Mouse (Mus musculus) lung, postnatal 0 days (tissue): ENCODE data around the gene Kat2a. TPM values are rescaled to one million over a fixed set of nuclear protein-coding genes. Genes with fewer than 3 reads are reported as not detected.

Source experiments
- ATAC-seq: fragments of 200-750 bp; cut with Nextera tagmentation; 2 replicates; pipeline ENCODE4 v1.8.0; 2017; ENCODE audit warnings: moderate library complexity
- DNase-seq: peaks from one replicate; pipeline ENCODE4 v3.0.0-alpha.2; 2016; ENCODE audit warnings: low spot score
- H3K27ac ChIP-seq: fragments of 300-500 bp; sonication (generic); 2 replicates; pipeline ENCODE4 v1.5.1; 2014; ENCODE audit warnings: antibody characterized with exemption, mild to moderate bottlenecking, low read length, mixed read lengths
- H3K27me3 ChIP-seq: fragments of 300-500 bp; sonication (generic); replicated peaks from 2 replicates; pipeline ENCODE4 v1.6.1; 2014; ENCODE audit warnings: low read length, mixed read lengths; ENCODE audit not compliant: insufficient read depth
- H3K36me3 ChIP-seq: fragments of 300-500 bp; sonication (generic); 2 replicates; pipeline ENCODE4 v1.6.1; 2014; ENCODE audit warnings: low read length, mixed read lengths; ENCODE audit not compliant: insufficient read depth
- H3K4me1 ChIP-seq: fragments of 300-500 bp; sonication (generic); 2 replicates; pipeline ENCODE4 v1.6.1; 2014; ENCODE audit warnings: antibody characterized with exemption, low read depth, low read length, mixed read lengths; ENCODE audit not compliant: insufficient read depth
- H3K4me2 ChIP-seq: fragments of 300-500 bp; sonication (generic); replicated peaks from 2 replicates; pipeline ENCODE4 v1.6.1; 2014; ENCODE audit warnings: low read depth, mild to moderate bottlenecking, low read length, moderate library complexity, mixed read lengths
- H3K4me3 ChIP-seq: fragments of 300-500 bp; sonication (generic); 2 replicates; pipeline ENCODE4 v1.5.1; 2014; ENCODE audit warnings: low read depth, low read length
- H3K9ac ChIP-seq: fragments of 300-500 bp; sonication (generic); replicated peaks from 2 replicates; pipeline ENCODE4 v1.6.1; 2014; ENCODE audit warnings: low read depth, mild to moderate bottlenecking
- H3K9me3 ChIP-seq: fragments of 300-500 bp; sonication (generic); 2 replicates; pipeline ENCODE4 v1.6.1; 2016; ENCODE audit warnings: low read length, mixed read lengths
- CTCF ChIP-seq: IDR thresholded peaks from 2 replicates; pipeline ENCODE4 v1.5.1; 2016; ENCODE audit warnings: antibody characterized with exemption, mild to moderate bottlenecking
- EP300 ChIP-seq: IDR thresholded peaks from 2 replicates; pipeline ENCODE4 v1.6.1; 2016; ENCODE audit warnings: antibody characterized with exemption, mild to moderate bottlenecking, control low read depth
- WGBS: fragments of 180-500 bp; shearing (Covaris S2); extraction: QIAGEN DNeasy Blood & Tissue Kit; methylation state at CpG from one replicate; pipeline ENCODE4 v1.1.7; 2014; 5-methylcytosine and 5-hydroxymethylcytosine counted together
- polyA plus RNA-seq: library from polyadenylated mRNA; unstranded; fragments of >200 nt; fragmentation: Nextera tagmentation; extraction: Ambion mirVana; gene quantifications from 2 replicates; pipeline ENCODE4 v1.2.1, GENCODE M21; 2015

Kat2a gene
- polyA plus RNA-seq, 1 experiment from 2014 or later = 14.2 TPM

DNA sequence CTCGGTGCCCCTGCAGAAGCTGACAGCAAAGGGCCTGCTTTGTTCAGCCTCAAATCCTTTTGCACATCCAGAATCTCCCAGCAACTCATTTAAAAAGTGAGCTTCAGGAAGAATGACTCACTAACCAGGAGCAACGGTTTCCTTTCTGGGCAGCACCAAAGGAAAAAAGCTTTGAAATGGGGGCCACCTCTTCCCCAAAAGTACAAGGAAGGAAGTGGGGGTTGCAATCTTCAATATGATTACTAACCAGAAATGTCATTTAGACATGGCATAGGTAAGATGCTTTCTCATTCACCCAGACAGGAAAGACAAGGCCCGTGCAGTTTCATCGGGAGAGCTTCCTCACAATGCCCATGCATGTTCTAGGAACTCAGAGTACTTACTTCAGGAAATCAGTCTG lies 9.0 kb upstream of the Kat2a start:
- H3K4me2 ChIP-seq = 0 out of 2 replicates have a peak overlapping the region, but pooled peaks have one; percentile 14
- no peak overlapping the region for H3K4me3 ChIP-seq
- peak overlapping the region; percentile 71 for H3K27ac ChIP-seq
- ATAC-seq (peak; percentile 23; the same call in 1 of the 2 replicates), DNase-seq (peak; percentile 53)
- WGBS = 43% methylated on average over 4 of the region's 4 CpGs
- no peaks in the 10 kb centered on the region for H3K9me3 ChIP-seq
- peaks cover 36% of the 10 kb centered on the region for H3K4me1 ChIP-seq
- no peaks in the 10 kb centered on the region for H3K27me3 ChIP-seq
- peaks cover 25% of the 10 kb centered on the region for H3K36me3 ChIP-seq
- H3K9ac ChIP-seq = no peak overlapping the region
- TF ChIP-seq EP300 (peak; percentile 73), CTCF (no peak)

DNA sequence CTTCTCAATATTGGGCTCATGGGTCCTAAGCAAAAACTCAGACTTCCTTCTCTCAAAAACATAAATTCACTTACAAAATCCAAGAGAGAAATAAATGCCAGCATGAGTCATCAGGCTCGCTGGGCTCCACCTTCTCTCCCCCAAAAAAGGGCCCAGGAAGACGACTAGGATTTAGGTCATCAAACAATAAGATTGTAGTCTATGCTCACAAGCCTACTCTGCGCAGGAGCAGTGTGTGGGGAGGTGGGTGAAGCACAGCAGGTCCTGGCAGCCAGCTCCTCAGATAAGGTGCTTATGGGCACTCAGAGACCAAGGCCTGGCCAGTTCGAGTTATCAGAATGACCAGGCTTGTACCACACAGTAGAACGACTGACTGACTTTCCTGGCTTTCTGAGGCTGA lies 8.1 kb upstream of the Kat2a start:
- 45% methylated on average over 5 of the region's 5 CpGs for WGBS
- no peak for DNase-seq
- TF ChIP-seq EP300 = no peak
- TF ChIP-seq CTCF = no peak
- H3K36me3 ChIP-seq = peaks cover 34% of the 10 kb centered on the region
- peak overlapping the region; percentile 71; the same call in 1 of the 2 replicates for H3K27ac ChIP-seq
- H3K4me1 ChIP-seq = peaks cover 35% of the 10 kb centered on the region
- H3K4me2 ChIP-seq = no peak overlapping the region
- H3K9me3 ChIP-seq = no peaks in the 10 kb centered on the region
- ATAC-seq = no peak
- no peaks in the 10 kb centered on the region for H3K27me3 ChIP-seq
- no peak overlapping the region for H3K9ac ChIP-seq
- H3K4me3 ChIP-seq = no peak overlapping the region

DNA sequence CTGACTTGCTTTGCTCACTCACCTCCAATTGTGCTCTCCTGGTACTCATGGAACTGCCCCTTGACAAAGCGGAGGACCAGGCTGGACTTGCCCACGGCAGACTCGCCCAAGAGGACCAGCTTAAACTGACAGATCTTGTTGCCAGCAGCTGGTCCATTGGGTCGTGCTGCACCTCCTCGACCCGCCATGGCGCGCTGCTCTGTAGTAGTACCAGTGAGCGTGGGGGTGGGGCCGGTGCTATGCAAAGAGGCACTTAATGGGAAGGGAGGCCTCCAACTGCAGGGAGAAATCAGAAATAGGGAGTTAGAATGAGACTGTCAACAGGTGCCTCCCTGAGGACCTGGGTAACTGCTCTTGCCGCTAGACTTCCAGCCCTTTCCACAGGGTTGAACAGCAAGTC lies 7.6 kb upstream of the Kat2a start:
- H3K27ac ChIP-seq = peak overlapping the region; percentile 51; the same call in 1 of the 2 replicates
- no peaks in the 10 kb centered on the region for H3K27me3 ChIP-seq
- no peak overlapping the region for H3K9ac ChIP-seq
- H3K9me3 ChIP-seq = no peaks in the 10 kb centered on the region
- WGBS = 65% methylated on average over 11 of the region's 11 CpGs
- H3K36me3 ChIP-seq = peaks cover 38% of the 10 kb centered on the region
- H3K4me2 ChIP-seq = no peak overlapping the region
- TF ChIP-seq EP300 (no peak), CTCF (no peak)
- ATAC-seq (0 out of 2 replicates have a peak, but pooled peaks have one; percentile 16), DNase-seq (no peak)
- H3K4me3 ChIP-seq = no peak overlapping the region
- H3K4me1 ChIP-seq = peaks cover 30% of the 10 kb centered on the region

DNA sequence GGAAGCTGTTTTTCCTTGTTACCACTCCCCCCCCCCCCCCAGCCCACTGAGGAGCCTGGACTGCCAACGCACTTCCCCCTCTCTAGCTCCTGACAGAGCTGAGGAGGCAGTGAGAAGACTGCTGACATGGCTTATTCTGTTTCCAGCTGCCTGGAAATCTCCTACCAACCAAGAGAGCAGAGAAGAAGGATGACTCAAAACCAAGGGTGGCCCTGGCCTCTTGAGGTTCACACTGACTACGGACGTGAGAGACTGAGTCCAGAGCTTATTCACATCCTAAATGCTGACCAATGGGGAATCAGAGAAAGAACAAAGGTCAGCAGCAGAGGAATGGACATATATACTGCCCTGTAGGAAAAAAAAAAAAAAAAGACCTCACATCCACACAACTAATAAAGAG lies 7.0 kb upstream of the Kat2a start:
- no peaks in the 10 kb centered on the region for H3K9me3 ChIP-seq
- DNase-seq = no peak
- no peak overlapping the region for H3K9ac ChIP-seq
- H3K4me2 ChIP-seq = no peak overlapping the region
- H3K27me3 ChIP-seq = no peaks in the 10 kb centered on the region
- peaks cover 27% of the 10 kb centered on the region; the same call in 1 of the 2 replicates for H3K4me1 ChIP-seq
- no peak overlapping the region for H3K27ac ChIP-seq
- no peak for ATAC-seq
- WGBS = 63% methylated on average over 3 of the region's 3 CpGs
- H3K4me3 ChIP-seq = no peak overlapping the region
- H3K36me3 ChIP-seq = peaks cover 40% of the 10 kb centered on the region
- TF ChIP-seq EP300 (no peak), CTCF (no peak)

DNA sequence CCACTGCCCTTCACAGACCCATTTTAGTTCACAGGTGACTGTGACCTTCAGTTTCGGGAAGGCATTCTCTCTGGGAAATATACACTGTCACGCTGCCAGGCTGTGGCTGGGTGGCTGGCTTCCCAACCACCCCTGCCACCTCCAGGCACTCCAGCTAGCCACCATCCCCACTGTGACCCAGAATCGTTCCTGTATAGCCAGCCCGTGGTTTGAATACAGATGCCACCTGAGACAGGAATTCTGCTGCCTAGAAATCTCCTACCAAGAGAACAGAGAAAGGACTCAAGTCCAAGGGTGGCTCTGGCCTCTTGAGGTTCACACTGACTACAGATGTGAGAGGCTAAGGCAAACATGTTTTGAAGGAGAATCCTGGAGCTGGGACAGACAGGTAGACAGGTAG lies 6.6 kb upstream of the Kat2a start:
- Histone ChIP-seq H3K27ac (no peak overlapping the region), H3K4me1 (peaks cover 29% of the 10 kb centered on the region; the same call in 1 of the 2 replicates), H3K27me3 (no peaks in the 10 kb centered on the region), H3K9ac (no peak overlapping the region), H3K36me3 (peaks cover 40% of the 10 kb centered on the region), H3K4me3 (no peak overlapping the region), H3K4me2 (no peak overlapping the region), H3K9me3 (no peaks in the 10 kb centered on the region)
- no peak for DNase-seq
- TF ChIP-seq EP300 = no peak
- TF ChIP-seq CTCF = no peak
- no peak for ATAC-seq
- WGBS = 90% methylated on average over 4 of the region's 4 CpGs

DNA sequence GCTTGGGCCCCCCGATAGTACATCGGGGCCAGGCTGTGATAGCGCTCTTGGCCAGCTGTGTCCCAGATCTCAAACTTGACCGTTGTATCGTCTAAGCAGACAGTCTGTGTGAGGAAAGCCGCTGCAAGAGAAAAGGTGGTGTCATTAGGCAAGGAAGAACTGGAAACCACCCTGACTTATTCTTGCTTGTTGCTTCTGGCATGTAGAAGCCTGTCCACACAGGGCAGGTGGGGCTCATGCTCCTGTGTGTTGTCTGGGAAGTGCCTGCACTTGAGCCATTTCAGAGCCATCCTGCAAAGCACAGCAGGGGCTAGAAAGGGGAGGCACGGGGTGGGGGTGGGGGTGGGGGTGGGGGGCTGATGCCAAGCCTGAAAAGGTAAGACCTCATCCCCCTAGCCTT lies 6.2 kb upstream of the Kat2a start:
- Histone ChIP-seq H3K4me1 (peaks cover 33% of the 10 kb centered on the region; the same call in 1 of the 2 replicates), H3K27me3 (no peaks in the 10 kb centered on the region), H3K9ac (no peak overlapping the region), H3K36me3 (peaks cover 40% of the 10 kb centered on the region), H3K4me2 (no peak overlapping the region), H3K27ac (no peak overlapping the region), H3K4me3 (no peak overlapping the region), H3K9me3 (no peaks in the 10 kb centered on the region)
- WGBS = 91% methylated on average over 7 of the region's 7 CpGs
- ATAC-seq (no peak), DNase-seq (no peak)
- TF ChIP-seq EP300 (no peak), CTCF (no peak)

DNA sequence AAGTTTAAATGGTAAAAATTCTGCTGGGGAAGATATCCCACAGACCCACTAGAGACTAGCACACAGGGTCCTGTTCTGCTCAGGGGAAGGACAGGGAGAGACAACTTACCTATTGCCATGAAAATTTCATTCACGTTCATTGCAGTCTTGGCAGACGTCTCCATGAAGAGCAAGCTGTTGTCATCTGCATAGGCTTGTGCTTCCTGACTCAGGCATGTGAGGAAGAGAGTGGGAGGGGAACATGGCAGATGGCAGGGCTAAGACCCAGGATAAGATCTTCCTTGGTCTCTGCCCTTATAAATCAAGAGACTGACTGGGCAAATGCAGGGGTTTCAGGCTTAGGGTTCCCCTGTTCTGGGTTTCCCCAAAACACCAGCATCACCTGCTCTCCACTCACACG lies 4.4 kb upstream of the Kat2a start:
- DNase-seq (no peak), ATAC-seq (no peak)
- Histone ChIP-seq H3K4me3 (no peak overlapping the region), H3K4me2 (no peak overlapping the region), H3K27ac (no peak overlapping the region), H3K27me3 (no peaks in the 10 kb centered on the region), H3K9ac (no peak overlapping the region), H3K4me1 (peaks cover 32% of the 10 kb centered on the region; the same call in 1 of the 2 replicates), H3K36me3 (peaks cover 40% of the 10 kb centered on the region), H3K9me3 (no peaks in the 10 kb centered on the region)
- TF ChIP-seq CTCF = no peak
- TF ChIP-seq EP300 = no peak
- WGBS = 70% methylated on average over 3 of the region's 3 CpGs
